Mouse (Mus musculus) small intestine, adult 2 months (tissue): ENCODE results near the gene Kif1bp. TPM values are rescaled to one million over a fixed set of nuclear protein-coding genes. Genes with fewer than 3 reads are reported as not detected.

Experiments used
- H3K27ac ChIP-seq: fragments of 200-500 bp; 2 replicates; pipeline ENCODE4 v1.5.1; 2012; ENCODE audit warnings: low read depth, low read length, control low read depth, inconsistent platforms; ENCODE audit not compliant: insufficient read depth
- H3K27me3 ChIP-seq: fragments of 200-500 bp; 2 replicates; pipeline ENCODE4 v1.6.1; 2012; ENCODE audit warnings: mild to moderate bottlenecking, moderate library complexity, low read length, inconsistent platforms; ENCODE audit not compliant: control insufficient read depth, insufficient read depth
- H3K36me3 ChIP-seq: fragments of 200-500 bp; 2 replicates; pipeline ENCODE4 v1.6.1; 2012; ENCODE audit warnings: mild to moderate bottlenecking, low read length, control low read depth, inconsistent platforms; ENCODE audit not compliant: control insufficient read depth, insufficient read depth
- H3K4me1 ChIP-seq: fragments of 200-500 bp; 2 replicates; pipeline ENCODE4 v1.6.1; 2012; ENCODE audit warnings: low read length, inconsistent platforms, mixed read lengths; ENCODE audit not compliant: control insufficient read depth, insufficient read depth, insufficient read length
- H3K4me3 ChIP-seq: fragments of 200-500 bp; 2 replicates; pipeline ENCODE4 v1.5.1; 2012; ENCODE audit warnings: low read depth, mild to moderate bottlenecking, control low read depth, inconsistent platforms, low read length, moderate library complexity
- CTCF ChIP-seq: fragments of 200-500 bp; IDR thresholded peaks from 2 replicates; pipeline ENCODE4 v1.5.1; 2012; ENCODE audit warnings: low read depth, mild to moderate bottlenecking, control low read depth, inconsistent platforms, low read length, moderate library complexity, mixed read lengths; ENCODE audit not compliant: insufficient replicate concordance, insufficient read length; ENCODE audit errors: extremely low read depth
- POLR2A ChIP-seq: fragments of 200-500 bp; IDR thresholded peaks from 2 replicates; pipeline ENCODE4 v1.6.1; 2012; ENCODE audit warnings: low read depth, mild to moderate bottlenecking, control low read depth, inconsistent platforms, low read length, moderate library complexity
- WGBS: fragments of 180-500 bp; shearing (Covaris S2); methylation state at CpG from one replicate; pipeline ENCODE4 v1.1.7; 2018; 5-methylcytosine and 5-hydroxymethylcytosine counted together
- polyA plus RNA-seq: library from polyadenylated mRNA; depleted of rRNA; stranded (reverse); fragments of >200 nt; gene quantifications from 2 replicates; pipeline ENCODE4 v1.2.3, GENCODE M21; 2012; rRNA removed

Gene Kif1bp
- 21.0 and 21.2 TPM in 2 replicates for polyA plus RNA-seq

DNA sequence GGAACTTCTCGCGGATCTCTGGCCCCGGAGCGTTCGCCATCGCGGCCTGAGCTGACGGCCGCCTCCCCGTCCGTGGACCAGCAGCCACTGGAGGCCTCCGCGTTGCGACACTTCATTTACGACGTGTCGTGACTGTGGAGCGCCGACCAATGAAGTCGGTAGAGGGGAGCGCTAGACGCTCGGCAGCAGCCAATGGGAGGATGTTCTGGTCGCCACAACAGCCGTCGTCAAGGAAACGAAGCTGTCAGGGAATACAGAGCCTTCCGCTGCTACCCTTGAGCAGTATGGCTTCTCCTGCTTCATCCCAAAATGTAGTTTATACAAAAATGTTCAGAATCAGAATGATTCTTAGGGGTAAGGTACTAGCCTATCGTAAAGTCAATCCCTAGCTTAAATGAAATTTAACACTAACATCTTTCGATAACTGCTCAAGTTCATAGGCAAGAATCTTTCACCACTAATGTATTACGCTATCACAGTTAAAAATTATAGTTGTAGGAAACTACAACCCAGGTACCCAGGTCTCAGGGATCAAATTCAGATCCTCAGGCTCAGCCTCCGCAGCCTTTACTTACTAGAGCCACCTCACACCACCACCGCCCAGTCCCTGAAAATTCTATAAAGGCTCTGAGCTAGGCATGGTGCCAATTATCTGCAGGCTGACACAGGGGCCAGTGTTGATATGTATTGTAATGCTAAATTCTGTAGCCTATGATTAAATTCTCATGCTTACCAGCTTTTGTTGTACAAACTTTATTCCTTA, at the start of gene Kif1bp:
Gene Kif1bp (minus strand): TSS at position 120 of the 763 bp plus-strand sequence.
- TF ChIP-seq POLR2A (peak; percentile 88), CTCF (no peak)
- Histone ChIP-seq H3K4me3 (peak within 1 kb of the TSS; percentile 89), H3K27me3 (no peaks in the 10 kb centered on the region), H3K27ac (0 out of 2 replicates have a peak within 1 kb of the TSS, but pooled peaks have one; percentile 33), H3K36me3 (peaks cover 37% of the 10 kb centered on the region), H3K4me1 (peaks cover 3% of the 10 kb centered on the region)
- 4% methylated on average over 33 of the region's 33 CpGs for WGBS

DNA sequence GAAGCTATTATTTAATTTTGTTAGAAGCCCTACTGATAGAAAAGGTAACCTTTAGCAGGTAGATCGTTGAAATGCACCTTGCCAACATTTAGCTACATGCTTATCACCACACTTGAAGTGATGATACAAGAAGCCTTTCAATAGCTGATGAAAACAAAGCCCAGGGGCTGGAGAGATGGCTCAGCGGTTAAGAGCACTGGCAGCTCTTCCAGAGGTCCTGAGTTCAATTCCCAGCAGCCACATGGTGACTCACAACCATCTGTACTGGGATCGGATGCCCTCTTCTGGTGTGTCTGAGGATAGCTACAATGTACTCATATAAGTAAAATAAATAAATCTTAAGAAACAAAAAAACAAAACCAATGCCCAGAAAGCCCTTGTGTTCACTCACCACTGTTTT, 25.9 kb upstream of the Kif1bp start:
- 86% methylated on average over 3 of the region's 3 CpGs for whole genome bisulfite sequencing

DNA sequence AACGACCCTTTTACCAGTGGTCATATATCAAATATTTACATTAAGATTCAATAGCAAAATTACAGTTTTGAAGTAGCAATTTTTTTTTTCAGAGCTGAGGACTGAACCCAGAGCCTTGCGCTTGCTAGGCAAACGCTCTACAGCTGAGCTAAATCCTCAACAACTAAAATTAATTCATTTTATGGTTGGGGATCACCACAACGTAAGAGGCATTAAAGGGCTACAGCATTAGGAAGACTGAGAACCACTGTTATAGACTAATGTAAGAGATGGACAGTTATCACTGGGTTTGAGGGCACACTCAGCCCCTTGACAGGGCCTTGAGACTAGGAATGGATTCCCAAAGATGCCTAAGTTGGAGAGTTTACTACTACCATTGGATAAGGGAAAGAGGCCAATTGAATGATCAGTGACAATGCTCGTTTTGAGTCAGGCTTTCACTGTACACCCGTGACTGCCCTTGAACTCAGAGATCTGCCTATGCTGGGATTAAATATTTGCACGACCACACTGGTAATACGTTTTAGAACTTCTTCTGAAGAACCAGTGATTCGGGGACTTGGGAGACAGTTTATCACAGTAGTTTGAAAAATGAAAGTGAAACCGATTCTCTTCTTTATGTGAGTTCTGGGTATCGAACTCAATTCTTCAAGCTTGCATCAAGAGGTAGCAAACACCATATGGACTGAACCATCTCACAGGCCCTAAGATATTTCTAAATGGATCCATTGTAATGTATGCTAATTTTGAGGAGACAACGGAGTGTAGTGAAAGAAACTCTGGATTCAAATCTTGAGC, 25.2 kb upstream of the Kif1bp start:
- no peak for TF ChIP-seq POLR2A
- no peak for TF ChIP-seq CTCF
- no peak overlapping the region for H3K4me3 ChIP-seq
- WGBS = 60% methylated on average over 12 of the region's 12 CpGs

More for the DNA sequence above, 25.9 kb upstream of the Kif1bp start:
- peaks cover 5% of the 10 kb centered on the region for H3K4me1 ChIP-seq
- no peaks in the 10 kb centered on the region for H3K36me3 ChIP-seq
- TF ChIP-seq POLR2A (no peak), CTCF (no peak)
- no peak overlapping the region for H3K27ac ChIP-seq
- no peak overlapping the region for H3K4me3 ChIP-seq
- no peaks in the 10 kb centered on the region for H3K27me3 ChIP-seq

DNA sequence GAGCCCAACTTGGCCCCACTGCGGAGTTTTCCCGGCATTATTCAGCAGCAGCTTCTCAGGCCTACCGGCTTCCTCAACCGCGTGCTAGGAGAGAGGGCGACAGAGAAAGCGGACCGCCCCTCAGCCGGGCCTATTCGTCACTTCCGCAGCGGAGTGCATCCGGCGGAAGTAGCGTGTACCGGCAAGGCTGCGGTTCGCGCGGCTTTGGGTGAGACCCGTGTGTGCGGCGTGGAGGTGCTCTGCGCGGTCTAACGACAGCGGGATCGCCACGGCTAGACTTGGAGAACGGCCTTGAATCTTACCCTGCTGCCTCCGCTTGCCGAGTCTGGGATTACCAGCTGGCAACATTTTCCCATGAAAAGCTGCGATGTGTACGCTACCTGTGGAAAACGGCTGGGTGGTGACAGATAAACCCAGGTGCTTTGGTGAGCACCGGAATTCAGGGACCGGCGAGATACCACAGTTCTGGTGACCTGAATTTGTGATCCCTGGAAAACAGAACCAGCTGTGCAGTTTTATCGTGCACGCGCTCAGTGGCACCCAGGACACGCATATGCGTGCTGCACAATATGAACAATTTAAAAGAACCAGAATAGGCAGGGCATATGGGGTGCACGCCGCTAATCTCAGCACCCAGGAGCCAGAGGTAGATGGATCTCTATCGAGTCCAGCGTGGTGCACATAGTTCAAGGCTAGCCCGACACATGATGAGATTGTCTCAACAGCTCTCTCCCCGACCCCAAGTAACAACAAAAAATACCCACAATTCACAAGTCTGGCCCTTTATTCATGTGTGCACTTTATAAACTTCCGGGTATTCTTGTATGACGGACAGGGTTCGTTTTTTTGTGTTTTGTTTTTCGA, 24.2 kb upstream of the Kif1bp start, which contains the start of gene Ddx21:
Gene Ddx21 (minus strand): TSS at position 105 of the 864 bp plus-strand sequence.
- TF ChIP-seq CTCF = no peak
- peak; percentile 68 for TF ChIP-seq POLR2A
- 1% methylated on average over 53 of the region's 53 CpGs for WGBS
- Histone ChIP-seq H3K27ac (peak within 1 kb of the TSS; percentile 65), H3K36me3 (peaks cover 11% of the 10 kb centered on the region), H3K4me1 (peaks cover 5% of the 10 kb centered on the region), H3K27me3 (no peaks in the 10 kb centered on the region), H3K4me3 (peak within 1 kb of the TSS; percentile 93)

More for the DNA sequence above, 25.2 kb upstream of the Kif1bp start:
- Histone ChIP-seq H3K27ac (no peak overlapping the region), H3K4me1 (peaks cover 5% of the 10 kb centered on the region), H3K36me3 (peaks cover 2% of the 10 kb centered on the region), H3K27me3 (no peaks in the 10 kb centered on the region)

- WGBS = under 1% methylated on average over 23 of the region's 23 CpGs
- Histone ChIP-seq H3K27me3 (no peaks in the 10 kb centered on the region), H3K4me3 (peak overlapping the region; percentile 93), H3K36me3 (peaks cover 14% of the 10 kb centered on the region), H3K4me1 (peaks cover 5% of the 10 kb centered on the region), H3K27ac (peak overlapping the region; percentile 57)
- TF ChIP-seq CTCF = no peak
- TF ChIP-seq POLR2A = no peak
These were observed 23.5 kb upstream of the Kif1bp start for GRCm38 (mm10) chr10:62601833-62602176.

DNA sequence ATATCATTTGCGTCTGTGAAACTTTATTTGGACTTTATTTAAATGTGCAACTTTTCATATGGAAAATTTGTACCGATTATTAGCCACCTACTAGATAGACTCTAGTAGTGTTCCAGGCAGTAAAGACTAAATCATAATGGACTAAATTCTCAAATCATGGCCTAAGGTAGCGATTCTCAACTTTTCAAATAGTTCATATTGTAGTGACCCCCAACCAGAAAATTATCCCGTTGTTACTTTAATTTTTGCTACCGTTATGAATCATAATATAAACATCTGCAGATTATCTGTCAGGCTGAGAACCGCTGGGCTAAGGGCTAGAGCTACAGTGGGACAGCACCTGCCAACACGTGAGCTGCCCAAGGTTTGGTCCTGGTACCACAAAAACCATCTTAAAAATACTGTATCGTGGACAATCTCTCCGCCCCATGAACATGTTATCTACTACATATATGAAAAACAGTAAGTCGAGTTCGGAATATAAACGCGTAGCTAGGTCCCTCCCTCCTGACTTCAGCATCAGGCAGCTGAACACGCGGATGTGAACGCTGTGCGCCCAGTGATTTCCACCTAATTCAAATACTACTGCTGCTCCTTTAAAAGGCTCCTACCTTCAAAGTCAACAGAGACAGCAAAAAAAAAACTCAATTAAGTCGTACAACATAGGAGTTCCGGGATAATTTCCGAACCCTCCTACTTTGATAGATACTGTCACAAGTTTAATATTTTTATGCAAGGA, 23.0 kb upstream of the Kif1bp start:
- TF ChIP-seq CTCF (no peak), POLR2A (no peak)
- Histone ChIP-seq H3K27ac (no peak overlapping the region), H3K4me1 (peaks cover 5% of the 10 kb centered on the region), H3K27me3 (no peaks in the 10 kb centered on the region), H3K36me3 (peaks cover 14% of the 10 kb centered on the region), H3K4me3 (peak overlapping the region; percentile 93)
- WGBS = 8% methylated on average over 20 of the region's 20 CpGs
